In the genomic region with DNA sequence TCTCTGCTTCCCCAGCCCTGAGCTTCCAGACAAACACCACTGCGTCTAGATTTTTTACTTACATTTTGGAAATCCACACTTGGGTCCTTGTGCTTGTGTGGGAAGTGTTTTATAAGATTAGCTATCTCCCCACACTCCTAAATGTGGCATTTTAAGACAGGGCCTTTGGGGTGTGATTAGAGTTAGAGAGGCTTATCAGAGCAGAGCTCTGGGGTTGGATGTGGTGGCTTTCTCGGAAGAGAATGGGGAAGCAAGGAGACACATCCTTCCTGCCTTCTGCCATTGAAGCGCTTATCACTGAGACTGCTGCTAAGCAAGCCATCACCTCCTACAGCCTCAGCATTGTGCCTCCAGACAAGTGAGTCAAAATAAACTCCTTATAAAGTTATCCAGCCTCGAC, we compare ENCODE assay signal across 18 mouse cellular contexts.
"Had no signal": no experiment of that assay in that cellular context is flagged by ENCODE, and none has a peak within 500 bp of the region (broad histone marks: within the 10 kb centered on the region; RNA-seq: fewer than 3 reads in every experiment).

No protein-coding gene starts in this region.

- H3K9ac ChIP-seq: limb, embryonic 13.5 days; lung, embryonic 14.5 days; stomach, embryonic 15.5 days had no signal

- DNase-seq: kidney, adult 2 months; kidney, postnatal 25 days; layer of hippocampus, adult 9-11 months; lung, embryonic 14.5 days; midbrain, embryonic 14.5 days; right cerebral cortex, adult 18-20 months; right cerebral cortex, postnatal 14 days; right cerebral cortex, postnatal 4 days; thymus, adult 18-20 months; thymus, postnatal 36 days had no signal

- H3K4me1 ChIP-seq: stomach, embryonic 15.5 days had no signal

- H3K4me3 ChIP-seq: layer of hippocampus, adult 2 months; limb, embryonic 10.5 days; limb, embryonic 13.5 days; stomach, embryonic 15.5 days had no signal

- H3K27me3 ChIP-seq: limb, embryonic 13.5 days; stomach, embryonic 15.5 days had no signal

- H3K27ac ChIP-seq: kidney, postnatal 0 days; layer of hippocampus, adult 2 months; limb, embryonic 10.5 days; limb, embryonic 13.5 days; stomach, embryonic 15.5 days had no signal

- H3K4me2 ChIP-seq: limb, embryonic 13.5 days; lung, embryonic 14.5 days; midbrain, embryonic 11.5 days; stomach, embryonic 15.5 days had no signal

- H3K9me3 ChIP-seq: limb, embryonic 10.5 days; limb, embryonic 13.5 days; stomach, embryonic 15.5 days had no signal

- ATAC-seq: intestine, postnatal 0 days; lung, postnatal 0 days had no signal

- H3K36me3 ChIP-seq: limb, embryonic 10.5 days; limb, embryonic 13.5 days; stomach, embryonic 15.5 days had no signal
